Mouse (Mus musculus) kidney, adult 2 months (tissue): Measurements from ENCODE around the gene Zfpl1. TPM values are rescaled to one million over a fixed set of nuclear protein-coding genes. Genes with fewer than 3 reads are reported as not detected.
"Not testable (repeated sequence)": the region's sequence is repeated elsewhere in the genome, so short reads cannot be mapped to it uniquely, and the experiment has no call there.

Experiments used
- DNase-seq: peaks from one replicate; pipeline ENCODE4 v3.0.0; 2021
- H3K27ac ChIP-seq: fragments of 200-500 bp; 2 replicates; pipeline ENCODE4 v1.5.1; 2012; ENCODE audit warnings: low read depth, low read length, control low read depth, inconsistent platforms; ENCODE audit not compliant: insufficient read depth
- H3K27me3 ChIP-seq: fragments of 200-500 bp; replicated peaks from 2 replicates; pipeline ENCODE4 v1.6.1; 2012; ENCODE audit warnings: mild to moderate bottlenecking, moderate library complexity, low read length, inconsistent platforms; ENCODE audit not compliant: control insufficient read depth, insufficient read depth
- H3K36me3 ChIP-seq: fragments of 200-500 bp; 2 replicates; pipeline ENCODE4 v1.6.1; 2012; ENCODE audit warnings: mild to moderate bottlenecking, moderate library complexity, low read length, inconsistent platforms; ENCODE audit not compliant: control insufficient read depth, insufficient read depth
- H3K4me1 ChIP-seq: fragments of 200-500 bp; 2 replicates; pipeline ENCODE4 v1.6.1; 2011; ENCODE audit warnings: low read length; ENCODE audit not compliant: control insufficient read depth, insufficient read depth
- H3K4me3 ChIP-seq: fragments of 200-500 bp; 2 replicates; pipeline ENCODE4 v1.5.1; 2011; ENCODE audit warnings: mild to moderate bottlenecking, low read depth, low read length, control low read depth; ENCODE audit not compliant: insufficient read depth
- CTCF ChIP-seq: fragments of 200-500 bp; conservative IDR thresholded peaks from 2 replicates; pipeline ENCODE4 v1.5.1; 2011; ENCODE audit warnings: low read depth, mild to moderate bottlenecking, control low read depth, low read length, moderate library complexity, mixed read lengths; ENCODE audit not compliant: insufficient read depth, insufficient read length
- POLR2A ChIP-seq: fragments of 200-500 bp; IDR thresholded peaks from one replicate; pipeline ENCODE4 v1.6.1; 2011; ENCODE audit warnings: low read depth, low read length, control low read depth
- WGBS: fragments of 180-500 bp; shearing (Covaris S2); methylation state at CpG from one replicate; pipeline ENCODE4 v1.1.7; 2018; 5-methylcytosine and 5-hydroxymethylcytosine counted together
- polyA plus RNA-seq: library from polyadenylated mRNA; depleted of rRNA; stranded (reverse); fragments of >200 nt; gene quantifications from 2 replicates; pipeline ENCODE4 v1.2.3, GENCODE M21; 2012; rRNA removed

Gene Zfpl1
- polyA plus RNA-seq = 70.2 and 77.1 TPM in 2 replicates

DNA sequence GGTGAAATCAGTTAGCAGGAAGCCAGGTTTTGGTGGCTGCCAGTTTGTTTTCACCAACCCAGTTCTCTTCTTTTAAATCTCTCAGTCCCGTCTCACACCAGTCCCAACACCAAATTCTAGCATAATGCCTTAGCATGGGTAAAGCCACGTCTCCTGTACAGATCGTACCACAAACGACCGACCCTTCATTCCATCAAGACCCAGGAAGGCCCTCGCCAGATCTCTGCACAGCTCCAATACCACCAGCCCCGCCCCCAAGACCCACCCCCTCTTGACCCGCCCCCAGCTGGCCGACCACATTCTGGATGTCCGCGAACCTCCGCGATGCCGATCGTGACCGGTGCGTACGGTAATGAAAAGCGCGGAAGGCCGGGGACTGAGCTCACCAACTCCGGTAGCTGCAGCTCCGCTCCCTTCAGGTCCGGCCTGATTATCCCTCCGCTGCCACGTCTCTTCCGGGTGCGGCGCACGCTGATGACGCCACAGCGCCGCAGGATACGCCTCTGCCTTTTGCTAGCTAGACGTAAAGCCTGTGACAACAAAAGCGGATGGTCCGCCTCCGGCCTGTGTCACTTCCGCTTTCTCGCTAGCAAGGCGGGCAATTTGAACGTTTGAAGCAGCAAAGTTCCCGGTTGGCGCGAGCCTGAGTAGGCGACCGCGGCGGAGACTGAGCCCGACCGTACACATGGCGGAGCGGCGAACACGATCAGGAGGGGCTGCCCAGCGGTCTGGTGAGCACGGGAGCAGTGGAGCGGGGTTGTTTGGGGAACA lies at the start of gene Zfpl1, which contains the start of gene Cdca5:
Zfpl1 (minus strand) TSS at position 479 of the 771 bp plus-strand sequence.
Cdca5 (plus strand) TSS at position 506 of the 771 bp plus-strand sequence.
- peak; percentile 98 for DNase-seq
- no peaks in the 10 kb centered on the region; the same call in 1 of the 2 replicates for H3K4me1 ChIP-seq
- peak within 1 kb of the TSS; percentile 66 for H3K4me3 ChIP-seq
- H3K27ac ChIP-seq = no peak within 1 kb of the TSS
- H3K27me3 ChIP-seq = no peaks in the 10 kb centered on the region
- under 1% methylated on average over 58 of the region's 58 CpGs for WGBS
- H3K36me3 ChIP-seq = no peaks in the 10 kb centered on the region
- TF ChIP-seq CTCF (no peak), POLR2A (peak; percentile 58)

DNA sequence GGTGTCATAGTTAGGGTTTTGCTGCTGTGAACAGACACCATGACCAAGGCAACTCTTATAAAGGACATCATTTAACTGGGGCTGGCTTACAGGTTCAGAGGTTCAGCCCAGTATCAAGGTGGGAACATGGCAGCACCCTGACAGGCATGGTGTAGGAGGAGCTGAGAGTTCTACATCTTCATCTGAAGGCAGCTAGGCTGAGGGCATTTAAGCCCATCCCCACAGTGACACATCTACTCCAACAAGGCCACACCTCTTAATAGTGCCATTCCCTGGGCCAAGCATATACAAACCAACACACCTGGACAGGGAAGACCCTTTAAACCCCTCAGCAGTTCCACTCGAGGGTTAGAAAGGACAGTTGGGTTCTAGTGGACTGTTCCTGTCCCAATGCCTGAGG lies 48.4 kb upstream of the Zfpl1 start:
- H3K36me3 ChIP-seq, H3K27me3 ChIP-seq, H3K4me1 ChIP-seq, DNase-seq, H3K4me3 ChIP-seq, H3K27ac ChIP-seq: not testable (repeated sequence)
- 59% methylated on average over 1 of the region's 1 CpGs for WGBS

DNA sequence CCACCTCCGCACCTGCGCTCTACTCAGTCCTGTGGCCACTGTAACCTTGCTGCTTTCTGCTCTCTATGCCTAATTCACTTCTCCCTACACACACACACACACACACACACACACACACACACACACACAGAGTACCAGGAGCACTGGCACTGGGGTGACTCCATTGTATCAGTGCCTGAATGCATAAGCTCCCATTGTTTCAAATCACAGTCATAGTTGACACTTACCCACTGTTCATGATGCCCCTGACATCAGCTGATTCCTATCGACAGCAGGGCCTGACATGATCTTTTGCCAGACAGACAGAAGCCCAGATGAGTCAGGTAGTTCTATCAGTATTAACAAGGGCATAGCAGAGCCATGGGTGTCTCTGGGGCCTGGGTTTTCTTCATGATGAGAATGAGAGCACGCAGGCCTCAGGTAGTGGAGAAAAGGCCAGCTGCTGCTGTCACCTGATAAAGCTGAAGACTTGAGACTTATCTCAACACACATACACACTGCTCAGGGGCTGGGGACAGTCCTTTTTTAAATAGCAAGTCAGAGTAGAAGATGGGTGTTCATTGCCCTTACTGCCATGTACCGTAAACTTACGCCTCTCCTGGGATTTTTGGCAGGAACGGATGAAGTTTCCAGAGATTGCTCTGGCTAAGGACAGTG lies 47.5 kb upstream of the Zfpl1 start:
- no peaks in the 10 kb centered on the region for H3K36me3 ChIP-seq
- no peak overlapping the region for H3K27ac ChIP-seq
- 80% methylated on average over 7 of the region's 7 CpGs for WGBS
- TF ChIP-seq CTCF = no peak
- no peak for TF ChIP-seq POLR2A
- no peak overlapping the region for H3K4me3 ChIP-seq
- DNase-seq = no peak
- no peaks in the 10 kb centered on the region for H3K4me1 ChIP-seq
- no peaks in the 10 kb centered on the region for H3K27me3 ChIP-seq

GRCm38 (mm10) chr19:6130414-6131128 lies 45.8 kb upstream of the Zfpl1 start:
- H3K4me3 ChIP-seq, H3K4me1 ChIP-seq, H3K27me3 ChIP-seq, H3K27ac ChIP-seq, H3K36me3 ChIP-seq, DNase-seq: not testable (repeated sequence)
- WGBS = 78% methylated on average over 7 of the region's 7 CpGs

- WGBS = under 1% methylated on average over 32 of the region's 32 CpGs
- Histone ChIP-seq H3K27me3 (no peaks in the 10 kb centered on the region), H3K36me3 (no peaks in the 10 kb centered on the region), H3K4me1 (peaks cover 2% of the 10 kb centered on the region; the same call in 1 of the 2 replicates), H3K4me3 (peak within 1 kb of the TSS; percentile 91), H3K27ac (peak within 1 kb of the TSS; percentile 98)
- no peak for TF ChIP-seq CTCF
- TF ChIP-seq POLR2A = no peak
- DNase-seq = peak; percentile 99
Observed at GRCm38 (mm10) chr19:6127760-6128341, 43.1 kb upstream of the Zfpl1 start, which contains the start of gene Snx15. Snx15 (minus strand) TSS chr19:6128304.

GRCm38 (mm10) chr19:6126789-6127580 lies 42.2 kb upstream of the Zfpl1 start:
- 55% methylated on average over 10 of the region's 10 CpGs for WGBS
- Histone ChIP-seq H3K4me1 (peaks cover 2% of the 10 kb centered on the region; the same call in 1 of the 2 replicates), H3K27ac (no peak overlapping the region; the same call in 1 of the 2 replicates), H3K4me3 (peak overlapping the region; percentile 91), H3K27me3 (no peaks in the 10 kb centered on the region), H3K36me3 (no peaks in the 10 kb centered on the region)
- no peak for TF ChIP-seq CTCF
- no peak for TF ChIP-seq POLR2A
- DNase-seq = no peak
